Mouse (Mus musculus) ovary, postnatal 36 days (tissue): ENCODE results near the gene Ror1.

ENCODE experiments used
- DNase-seq: peaks from one replicate; pipeline ENCODE4 v3.0.0; 2022; ENCODE audit warnings: low spot score, mixed read lengths

The Ror1 gene

DNA sequence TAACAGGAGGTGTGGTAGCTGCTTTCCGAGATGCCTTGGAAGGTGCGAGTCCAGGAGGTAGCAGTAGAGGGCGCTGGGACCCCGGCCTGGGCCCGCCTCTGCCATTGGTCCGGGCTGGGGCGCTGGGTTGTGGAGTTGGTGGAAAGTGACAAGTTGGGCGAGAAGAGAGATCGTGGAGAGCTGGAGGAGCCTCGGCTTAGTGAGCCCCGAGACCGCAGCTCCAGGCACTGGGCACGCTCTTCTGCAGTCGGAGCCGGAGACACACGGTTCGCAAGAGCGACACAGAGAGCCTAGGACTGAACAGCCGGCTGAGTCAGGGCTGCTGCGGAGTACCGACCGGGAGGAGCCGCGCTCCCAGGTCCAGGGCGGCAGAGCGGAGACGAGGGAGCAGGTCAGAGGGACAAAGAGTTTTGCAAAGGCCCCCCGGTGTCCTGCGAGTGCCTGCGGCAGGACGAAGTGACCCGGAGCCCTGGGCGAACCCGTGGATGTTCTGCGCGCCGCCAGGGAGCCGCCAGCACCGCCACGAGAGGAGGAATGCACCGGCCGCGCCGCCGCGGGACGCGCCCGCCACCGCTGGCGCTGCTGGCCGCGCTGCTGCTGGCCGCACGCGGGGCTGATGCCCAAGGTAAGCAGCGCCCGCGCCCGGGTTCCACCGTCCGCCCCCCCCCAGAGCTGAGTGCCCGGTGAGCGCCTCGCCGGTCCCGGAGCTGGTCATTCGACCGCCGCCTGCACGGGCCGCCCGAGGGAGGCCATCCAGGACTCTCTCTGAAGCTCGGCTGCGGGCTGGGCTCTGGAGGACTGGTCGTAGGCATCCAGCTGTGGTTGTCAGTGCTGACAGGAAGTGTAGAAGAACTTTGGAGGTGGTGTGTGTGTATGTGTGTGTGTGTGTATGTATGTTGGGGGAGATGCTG, at the start of gene Ror1:
Gene Ror1, plus strand, starts transcription at position 107 of the 911 bp plus-strand sequence.
- DNase-seq, result peak; percentile 91

- no peak for DNase-seq
Measured at GRCm38 (mm10) chr4:100047066-100047465, 48.5 kb upstream of the Ror1 start.

- DNase-seq, result no peak
Measured at GRCm38 (mm10) chr4:100048351-100048950, 47.1 kb upstream of the Ror1 start.

- DNase-seq, result no peak
Measured at GRCm38 (mm10) chr4:100051767-100052166, 43.8 kb upstream of the Ror1 start.

DNA sequence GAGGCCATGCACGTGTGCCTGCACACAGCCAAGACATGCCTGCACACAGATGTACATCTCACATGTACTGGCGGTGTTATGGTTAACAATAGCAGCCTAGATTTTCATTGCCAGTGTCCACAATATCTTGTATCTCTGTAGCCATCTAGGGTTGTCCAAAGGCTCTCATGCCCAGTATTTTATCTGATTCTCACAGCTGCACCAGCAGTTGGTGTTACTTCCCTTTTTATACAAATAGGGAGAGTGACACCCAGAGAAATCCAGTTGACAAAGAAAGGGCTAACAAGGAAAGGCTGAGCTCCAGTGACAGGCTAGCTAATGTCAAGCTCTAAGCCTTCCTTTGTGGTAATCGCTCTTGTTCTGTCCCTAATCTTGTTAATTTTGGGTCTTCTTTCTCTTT, 43.3 kb upstream of the Ror1 start:
- DNase-seq, result no peak

- DNase-seq, result no peak
Measured at GRCm38 (mm10) chr4:100056046-100056445, 39.5 kb upstream of the Ror1 start.

DNA sequence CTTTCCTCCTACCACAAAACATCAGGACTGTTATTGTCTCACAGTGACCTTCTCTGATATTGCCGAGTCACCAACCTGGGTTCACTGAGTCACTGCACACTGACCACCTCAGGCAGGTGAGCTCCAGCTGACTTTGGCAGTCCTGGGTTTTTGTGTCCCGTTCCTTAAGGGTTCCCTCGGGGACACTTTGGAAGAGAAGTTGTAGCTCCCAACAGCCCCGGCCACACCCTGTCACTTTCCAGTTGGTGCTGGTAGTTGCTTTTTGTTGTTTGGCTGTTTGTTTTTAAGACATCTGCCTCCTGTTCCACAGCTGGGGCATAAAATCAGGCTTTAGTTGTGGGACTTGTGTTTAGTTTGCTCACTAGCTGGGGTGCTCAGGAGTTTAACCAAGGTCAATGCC, 39.1 kb upstream of the Ror1 start:
- DNase-seq, result no peak

DNA sequence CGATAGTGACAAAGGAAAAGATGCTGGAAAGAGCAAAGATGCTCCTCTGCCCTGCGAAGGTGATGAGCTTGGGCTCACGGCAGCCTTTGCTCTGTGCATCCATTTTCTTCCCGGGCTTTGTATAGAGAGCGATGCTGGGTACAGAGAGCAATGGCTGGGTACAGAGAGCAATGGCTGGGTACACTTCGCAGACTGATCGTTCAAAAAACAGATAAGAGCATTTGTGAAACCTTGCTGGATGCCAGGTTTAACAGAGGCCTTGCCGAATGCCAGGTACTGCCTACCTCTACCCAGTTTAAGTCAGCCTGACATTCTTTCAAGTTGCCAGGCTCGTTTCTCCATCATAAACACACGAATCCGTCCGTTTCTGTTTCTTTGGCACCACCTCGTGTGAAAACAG, 38.2 kb upstream of the Ror1 start:
- DNase-seq, result no peak

GRCm38 (mm10) chr4:100058631-100059030, 37.0 kb upstream of the Ror1 start:
- DNase-seq, result no peak

GRCm38 (mm10) chr4:100059811-100060210, 35.8 kb upstream of the Ror1 start:
- no peak for DNase-seq

GRCm38 (mm10) chr4:100061396-100062066, 34.1 kb upstream of the Ror1 start:
- no peak for DNase-seq

DNA sequence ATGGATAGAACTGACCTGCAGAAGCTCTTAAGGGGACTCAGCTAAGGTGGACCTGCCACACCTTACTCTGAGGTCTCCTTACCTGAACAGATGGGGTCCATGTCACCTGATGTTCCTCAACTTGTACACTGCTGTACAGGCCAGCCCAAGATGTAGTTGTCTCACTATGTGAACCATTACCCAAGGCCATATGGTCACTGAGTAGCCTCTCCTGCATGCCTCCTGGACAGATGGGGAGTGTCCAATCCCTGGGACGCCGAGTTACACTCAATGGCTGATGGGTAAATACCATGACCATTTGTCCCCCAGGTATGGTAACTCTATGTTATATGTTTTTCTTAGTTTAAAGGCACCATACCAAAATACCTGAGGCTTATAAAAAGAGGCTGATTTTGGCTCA, 29.9 kb upstream of the Ror1 start:
- DNase-seq, result no peak

GRCm38 (mm10) chr4:100070101-100070500, 25.5 kb upstream of the Ror1 start:
- DNase-seq, result no peak

DNA sequence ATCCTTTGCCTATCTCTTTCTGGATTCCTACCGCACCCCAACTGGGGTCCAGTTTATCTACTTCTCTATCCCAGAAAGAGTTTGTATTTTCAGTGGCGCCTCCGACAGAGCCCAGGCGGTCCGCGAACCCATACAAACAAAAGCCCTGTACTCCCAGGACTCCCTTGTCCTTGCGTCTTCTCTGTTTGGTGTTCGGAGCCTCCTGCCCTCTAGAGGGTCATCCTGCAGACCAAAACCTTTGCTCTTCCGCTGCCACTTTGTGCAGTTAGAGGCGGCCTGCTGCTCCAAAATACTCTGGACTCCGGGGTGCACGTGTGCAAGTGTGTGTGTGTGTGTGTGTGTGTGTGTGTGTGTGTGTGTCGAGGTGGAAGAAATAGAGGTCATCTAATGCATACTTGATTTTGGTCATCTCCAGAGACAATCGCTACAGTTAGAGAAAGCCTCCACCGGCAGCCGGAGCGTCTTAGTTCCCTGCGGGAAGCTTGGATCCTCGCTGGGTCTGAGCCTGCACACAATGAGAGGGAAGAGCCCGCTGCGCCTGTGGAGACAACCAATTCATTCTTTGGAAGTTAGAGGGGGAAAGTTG, 1.1 kb downstream of the Ror1 start:
- peak; percentile 16 for DNase-seq

- no peak for DNase-seq
Measured at GRCm38 (mm10) chr4:100097364-100097979, 1.9 kb downstream of the Ror1 start.

DNA sequence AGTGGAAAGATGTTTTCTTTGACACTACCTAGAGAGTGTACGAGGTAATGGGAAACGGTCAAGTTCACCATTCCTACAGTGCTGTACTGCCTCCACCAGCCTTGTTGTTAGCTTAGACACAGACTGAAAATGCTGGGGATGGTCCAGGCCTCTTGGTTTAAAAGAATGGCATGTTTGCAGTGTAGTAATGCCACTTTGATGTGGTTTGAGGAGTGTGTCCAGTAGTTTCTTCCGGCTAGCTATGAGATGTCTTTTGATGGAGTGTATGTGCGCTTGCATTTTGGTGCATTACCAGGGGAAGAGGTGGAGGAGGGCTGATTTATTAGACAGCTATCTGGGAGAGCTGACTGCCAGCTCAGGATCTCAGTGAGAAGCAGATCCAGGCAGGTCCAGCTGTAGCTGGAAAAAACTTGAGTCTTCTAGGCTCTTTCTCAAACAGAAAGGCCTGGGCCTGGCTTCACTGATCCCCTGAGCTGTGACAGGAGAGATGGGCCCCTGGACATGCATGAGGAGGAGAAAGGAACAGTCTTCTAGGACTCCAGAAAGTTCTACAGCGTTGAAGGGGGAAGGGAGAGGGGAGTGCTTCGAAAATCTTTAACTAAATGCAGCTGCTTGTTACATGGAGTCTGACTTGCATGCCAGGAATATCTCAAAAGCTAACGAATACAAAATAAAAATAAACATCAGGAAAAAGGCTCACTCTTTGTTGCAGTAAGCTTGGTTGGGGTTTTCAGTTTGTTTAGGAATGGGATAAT, 5.7 kb downstream of the Ror1 start:
- no peak for DNase-seq

DNA sequence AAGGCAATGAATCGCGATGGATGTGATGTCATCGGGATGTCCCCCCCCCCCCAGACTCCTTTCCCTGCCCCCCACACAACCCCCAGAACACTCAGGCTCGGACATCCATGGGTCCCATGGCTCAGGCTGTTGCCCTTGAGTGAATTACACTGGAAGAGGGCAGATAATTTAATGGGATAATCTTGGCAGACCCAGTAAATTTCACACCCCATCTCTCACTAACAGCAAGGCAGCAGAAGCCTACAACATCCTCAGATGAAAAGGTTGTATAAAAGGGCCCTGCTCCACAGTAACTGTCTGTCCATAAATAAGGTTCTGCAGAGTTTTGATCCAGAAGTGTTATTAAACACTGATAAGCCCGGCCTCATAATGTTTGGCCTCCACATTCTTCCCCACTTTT, 6.3 kb downstream of the Ror1 start:
- DNase-seq, result no peak

DNA sequence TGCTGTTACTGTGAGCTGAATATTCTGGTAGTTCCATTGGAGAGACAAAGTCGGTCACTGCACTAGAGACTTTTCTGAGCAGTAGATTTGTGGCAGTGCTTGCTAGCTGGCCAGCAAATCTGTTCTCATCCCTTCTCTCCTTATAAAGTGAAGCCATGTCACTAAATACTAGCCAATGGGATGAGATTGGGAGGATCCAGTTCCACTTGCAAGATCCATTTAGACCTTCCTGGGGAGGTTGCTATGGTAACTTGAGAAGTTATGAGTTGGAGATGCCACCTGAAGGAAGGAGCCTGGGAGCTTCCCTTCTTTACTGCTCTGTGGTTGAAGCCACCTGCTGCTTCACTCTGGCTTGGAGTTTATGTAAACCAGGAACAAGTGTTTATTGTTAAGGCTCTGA, 8.7 kb downstream of the Ror1 start:
- no peak for DNase-seq

DNA sequence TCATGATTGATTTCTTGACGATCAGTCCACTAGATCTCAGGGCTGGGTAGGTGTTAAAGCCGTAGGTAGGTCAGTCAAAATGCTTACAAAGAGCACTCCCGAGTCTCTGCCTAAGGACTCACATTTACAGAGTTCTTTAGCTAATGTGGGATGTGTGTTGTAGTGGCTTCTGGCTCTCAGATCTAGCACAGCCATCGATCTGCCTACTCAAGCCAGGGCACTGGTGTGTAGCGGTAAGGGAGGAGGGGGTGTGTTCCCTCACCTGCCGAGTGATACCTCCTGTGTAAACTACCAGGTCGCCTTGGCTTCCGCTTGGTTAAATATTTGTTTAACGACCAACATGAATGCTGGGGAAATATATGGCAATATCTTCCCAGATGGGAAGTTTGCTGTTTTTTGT, 12.0 kb downstream of the Ror1 start:
- no peak for DNase-seq

- DNase-seq, result no peak
Measured at GRCm38 (mm10) chr4:100108551-100108950, 13.0 kb downstream of the Ror1 start.

- DNase-seq, result no peak
Measured at GRCm38 (mm10) chr4:100114148-100114547, 18.6 kb downstream of the Ror1 start.
